Mouse (Mus musculus) A20 (cell line): ENCODE results near the gene Klhl21.

Experiments
- DNase-seq: peaks from one replicate; pipeline ENCODE4 v3.0.0-alpha.2; 2011; ENCODE audit warnings: low read depth, low spot score

Gene Klhl21

GRCm38 (mm10) chr4:151995371-151996172 is 13.0 kb upstream of the Klhl21 start:
- DNase-seq, result no peak

GRCm38 (mm10) chr4:151996173-151996950 is 12.2 kb upstream of the Klhl21 start, which contains the start of gene Phf13:
Phf13 (minus strand) TSS chr4:151996258.
- DNase-seq, result peak; percentile 99

GRCm38 (mm10) chr4:151996951-151997222 is 11.7 kb upstream of the Klhl21 start:
- DNase-seq, result no peak

- no peak for DNase-seq
These were observed 10.9 kb upstream of the Klhl21 start for GRCm38 (mm10) chr4:151997701-151998100.

GRCm38 (mm10) chr4:151999481-151999880 is 9.1 kb upstream of the Klhl21 start:
- DNase-seq, result peak; percentile 55

GRCm38 (mm10) chr4:152000906-152001305 is 7.7 kb upstream of the Klhl21 start:
- no peak for DNase-seq

GRCm38 (mm10) chr4:152001335-152001734 is 7.3 kb upstream of the Klhl21 start:
- DNase-seq, result no peak

GRCm38 (mm10) chr4:152002063-152002462 is 6.5 kb upstream of the Klhl21 start:
- DNase-seq, result no peak

- DNase-seq, result peak; percentile 50
These were observed 2.5 kb upstream of the Klhl21 start for GRCm38 (mm10) chr4:152006137-152006536.

- no peak for DNase-seq
These were observed 1.8 kb upstream of the Klhl21 start for GRCm38 (mm10) chr4:152006812-152007211.

GRCm38 (mm10) chr4:152007481-152008147 is 989 bp upstream of the Klhl21 start:
- no peak for DNase-seq

GRCm38 (mm10) chr4:152008148-152008500 is 479 bp upstream of the Klhl21 start:
- peak; percentile 43 for DNase-seq

- peak; percentile 86 for DNase-seq
These were observed 761 bp downstream of the Klhl21 start for GRCm38 (mm10) chr4:152009076-152010051.

GRCm38 (mm10) chr4:152010091-152010706 is 1.6 kb downstream of the Klhl21 start:
- peak; percentile 58 for DNase-seq

- peak; percentile 50 for DNase-seq
These were observed 2.1 kb downstream of the Klhl21 start for GRCm38 (mm10) chr4:152010707-152011134.

GRCm38 (mm10) chr4:152011171-152011760 is 2.7 kb downstream of the Klhl21 start:
- no peak for DNase-seq

- no peak for DNase-seq
These were observed 3.5 kb downstream of the Klhl21 start for GRCm38 (mm10) chr4:152012109-152012508.

- DNase-seq, result no peak
These were observed 4.6 kb downstream of the Klhl21 start for GRCm38 (mm10) chr4:152013036-152013813.

- no peak for DNase-seq
These were observed 10.5 kb downstream of the Klhl21 start for GRCm38 (mm10) chr4:152019073-152019472.

GRCm38 (mm10) chr4:152020024-152020423 is 11.4 kb downstream of the Klhl21 start:
- no peak for DNase-seq
